In genomic region chr16:31933751-31934549, GRCm38 (mm10) we compare ENCODE assay signal across 8 mouse cellular contexts. TPM values are rescaled to one million over a fixed set of nuclear protein-coding genes. Genes with fewer than 3 reads are reported as not detected.
A peak's percentile ranks its signal among the peaks of the same experiment; 100 is the strongest.
DNase-seq lines count a peak whose midpoint lies in the region; ATAC-seq and TF ChIP-seq lines count a peak whose summit lies in the region.

Pigz (plus strand) TSS chr16:31933851.

- no peak for TF ChIP-seq CTCF in MEL (IDR thresholded peaks at IDR 0.05 in 2 of 3, conservative IDR thresholded peaks at IDR 0.05 in 1 of 3; ENCODE audit: control insufficient read depth in 1 of 3, insufficient read depth in 1 of 3, low read depth in 2 of 3, low read length in 3 of 3, poor library complexity in 1 of 3, severe bottlenecking in 1 of 3)
- TF ChIP-seq CTCF in bone marrow macrophage, adult 2 months (IDR thresholded peaks at IDR 0.05; ENCODE audit: low read depth, low read length), result no peak
- TF ChIP-seq CTCF in lung, embryonic 14.5 days (IDR thresholded peaks at IDR 0.05; ENCODE audit: low read depth), result no peak

- peaks cover 0 to 6% of the 10 kb centered on the region in 2 experiments; a peak in 1 of 4 replicates for H3K4me1 ChIP-seq in MEL (ENCODE audit: control insufficient read depth in 1 of 2, insufficient read depth in 2 of 2, low read length in 2 of 2)
- H3K4me1 ChIP-seq in bone marrow macrophage, adult 2 months (ENCODE audit: control insufficient read depth, insufficient read depth, low read length), result peaks cover 39% of the 10 kb centered on the region
- peaks cover 9% of the 10 kb centered on the region for H3K4me1 ChIP-seq in forebrain, embryonic 14.5 days (ENCODE audit: control insufficient read depth, insufficient read depth, low read length)
- H3K4me1 ChIP-seq in lung, embryonic 14.5 days (ENCODE audit: insufficient read depth), result 0 out of 2 replicates have a peak, but pooled peaks cover 2% of the 10 kb centered on the region

- no peaks in the 10 kb centered on the region for H3K27me3 ChIP-seq in MEL (ENCODE audit: control insufficient read depth in 1 of 2, insufficient read depth in 2 of 2, low read length in 2 of 2)
- peaks cover 5% of the 10 kb centered on the region for H3K27me3 ChIP-seq in forebrain, embryonic 14.5 days (replicated peaks; ENCODE audit: control insufficient read depth, insufficient read depth, low read length)
- peaks cover 41% of the 10 kb centered on the region for H3K27me3 ChIP-seq in lung, embryonic 14.5 days (ENCODE audit: insufficient read depth, low read length)

- no peaks in the 10 kb centered on the region for H3K36me3 ChIP-seq in MEL (ENCODE audit: control insufficient read depth in 1 of 2, insufficient read depth in 2 of 2, low read length in 2 of 2)
- H3K36me3 ChIP-seq in forebrain, embryonic 14.5 days (ENCODE audit: control insufficient read depth, insufficient read depth, low read length), result no peaks in the 10 kb centered on the region
- no peaks in the 10 kb centered on the region for H3K36me3 ChIP-seq in lung, embryonic 14.5 days (ENCODE audit: insufficient read depth)

- WGBS in forebrain, embryonic 14.5 days, result 3% methylated on average over 41 of the region's 42 CpGs
- WGBS in lung, embryonic 14.5 days, result 8% methylated on average over 42 of the region's 42 CpGs

- TF ChIP-seq RAD21 in MEL (IDR thresholded peaks at IDR 0.05; ENCODE audit: low read depth, low read length), result no peak

- H3K4me2 ChIP-seq in forebrain, embryonic 14.5 days (ENCODE audit: low read length), result peak within 1 kb of the TSS; percentile 83
- H3K4me2 ChIP-seq in lung, embryonic 14.5 days, result peak within 1 kb of the TSS; percentile 90

- H3K27ac ChIP-seq in MEL (ENCODE audit: control insufficient read depth, low read depth, low read length), result no peak within 1 kb of the TSS
- H3K27ac ChIP-seq in bone marrow macrophage, adult 2 months (ENCODE audit: insufficient read depth, low read depth, low read length), result peak within 1 kb of the TSS; percentile 19
- peak within 1 kb of the TSS; percentile 93 for H3K27ac ChIP-seq in forebrain, embryonic 14.5 days (ENCODE audit: low read depth, low read length)
- H3K27ac ChIP-seq in lung, embryonic 14.5 days (ENCODE audit: low read depth), result no peak within 1 kb of the TSS

- intact Hi-C loops in heart, postnatal 25 days (cut with DNase I), result no loop called here

- TF ChIP-seq POLR2A in MEL (IDR thresholded peaks at IDR 0.05; ENCODE audit: control insufficient read depth in 1 of 2, insufficient read depth in 1 of 2, low read depth in 1 of 2, low read length in 2 of 2, poor library complexity in 1 of 2), result no peak
- TF ChIP-seq POLR2A in bone marrow macrophage, adult 2 months (IDR thresholded peaks at IDR 0.05; ENCODE audit: borderline replicate concordance, low read depth, low read length), result no peak

- ATAC-seq in forebrain, embryonic 14.5 days, result peak; percentile 25
- ATAC-seq in lung, embryonic 14.5 days (ENCODE audit: insufficient read depth), result no peak

- H3K79me2 ChIP-seq in MEL (ENCODE audit: control insufficient read depth, insufficient read depth, low read length, poor library complexity), result no peaks in the 10 kb centered on the region

- no peak for DNase-seq in MEL (ENCODE audit: low read depth, low spot score)
- DNase-seq in forebrain, embryonic 14.5 days (ENCODE audit: low spot score), result peak; percentile 65
- DNase-seq in heart, postnatal 25 days (ENCODE audit: low spot score), result peak; percentile 21
- peak in 1 of 2 experiments; percentile 60 for DNase-seq in layer of hippocampus, adult 18-20 months (ENCODE audit: low spot score in 2 of 2)
- no peak for DNase-seq in lung, embryonic 14.5 days
- DNase-seq in right cerebral cortex, adult 2 months (ENCODE audit: low spot score in 2 of 2), result peak; percentile 52 to 57
- no peak for DNase-seq in yolk sac, embryonic 10.5 days (ENCODE audit: low spot score)

- H3K9ac ChIP-seq in MEL (ENCODE audit: control insufficient read depth, low read depth, low read length, poor library complexity, severe bottlenecking), result peak within 1 kb of the TSS; percentile 39
- H3K9ac ChIP-seq in forebrain, embryonic 14.5 days (ENCODE audit: low read length), result peak within 1 kb of the TSS; percentile 70
- peak within 1 kb of the TSS; percentile 51 for H3K9ac ChIP-seq in lung, embryonic 14.5 days

- no peaks in the 10 kb centered on the region for H3K9me3 ChIP-seq in MEL (replicated peaks; ENCODE audit: insufficient read depth, low read length)
- no peaks in the 10 kb centered on the region for H3K9me3 ChIP-seq in forebrain, embryonic 14.5 days (replicated peaks; ENCODE audit: control insufficient read depth, low read length)
- H3K9me3 ChIP-seq in lung, embryonic 14.5 days (ENCODE audit: low read depth, low read length), result no peaks in the 10 kb centered on the region

- H3K4me3 ChIP-seq in MEL (ENCODE audit: control insufficient read depth in 1 of 2, insufficient read depth in 1 of 2, low read depth in 2 of 2, low read length in 2 of 2), result peak within 1 kb of the TSS; percentile 49 to 71
- peak within 1 kb of the TSS; percentile 66 for H3K4me3 ChIP-seq in bone marrow macrophage, adult 2 months (ENCODE audit: insufficient read depth, low read length)
- peak within 1 kb of the TSS; percentile 38 for H3K4me3 ChIP-seq in forebrain, embryonic 14.5 days (ENCODE audit: low read depth, low read length)
- peak within 1 kb of the TSS; percentile 51 for H3K4me3 ChIP-seq in lung, embryonic 14.5 days (ENCODE audit: low read depth, low read length)

- no peak for TF ChIP-seq EP300 in MEL (IDR thresholded peaks at IDR 0.05; ENCODE audit: low read depth in 1 of 2, low read length in 2 of 2)

TF ChIP-seq in MEL, 35 proteins besides CTCF, POLR2A, EP300 and RAD21:
- TF ChIP-seq GATA1 (IDR thresholded peaks at IDR 0.05; ENCODE audit: low read depth, low read length) (no peak), MYC (IDR thresholded peaks at IDR 0.05; ENCODE audit: low read depth, low read length) (no peak), ELF1 (IDR thresholded peaks at IDR 0.05; ENCODE audit: low read depth, low read length) (no peak), MAZ (IDR thresholded peaks at IDR 0.05; ENCODE audit: low read depth, low read length) (no peak), USF2 (IDR thresholded peaks at IDR 0.05; ENCODE audit: borderline replicate concordance in 1 of 2, insufficient read depth in 1 of 2, low read depth in 1 of 2, low read length in 2 of 2) (no peak), RCOR1 (IDR thresholded peaks at IDR 0.05; ENCODE audit: low read depth, low read length) (no peak), KAT2A (conservative IDR thresholded peaks at IDR 0.05; ENCODE audit: low read depth, low read length) (no peak), ZKSCAN1 (IDR thresholded peaks at IDR 0.05; ENCODE audit: low read depth, low read length) (no peak), CHD1 (IDR thresholded peaks at IDR 0.05; ENCODE audit: low read depth, low read length) (no peak), UBTF (IDR thresholded peaks at IDR 0.05; ENCODE audit: borderline replicate concordance, insufficient read depth, low read depth, low read length) (no peak), SIN3A (IDR thresholded peaks at IDR 0.05; ENCODE audit: low read length) (no peak), NRF1 (IDR thresholded peaks at IDR 0.05; ENCODE audit: insufficient read depth, low read depth, low read length, poor library complexity, severe bottlenecking) (no peak)

RNA-seq across cellular contexts. Expression of gene Pigz, which starts in this region (rescaled TPM):
- 0.23 and 0.26 TPM in 2 replicates for total RNA-seq in MEL (2012; rRNA removed)
- under 1 TPM in 1 of 2 experiments, not detected in 1; 0.28 TPM for polyA plus RNA-seq in MEL (2012; ENCODE audit: insufficient read depth in 1 of 2, insufficient read length in 2 of 2, low read depth in 1 of 2, low replicate concordance in 2 of 2, missing spikeins in 1 of 2)
- polyA plus RNA-seq in bone marrow macrophage, adult 2 months (2012; ENCODE audit: insufficient read depth, insufficient read length, missing spikeins), result 12.2 and 12.6 TPM in 2 replicates
- 0.91 and 2.2 TPM in 2 replicates for polyA plus RNA-seq in forebrain, embryonic 14.5 days (2014; fragmentation: Nextera tagmentation; extraction: Ambion mirVana)
- 1 to 10 TPM; 1.7 to 3.3 TPM for total RNA-seq in heart, postnatal 25 days (2021)
- total RNA-seq in layer of hippocampus, adult 18-20 months (2021), result 10 to 100 TPM; 19.4 to 23.3 TPM
- polyA plus RNA-seq in lung, embryonic 14.5 days (2014; fragmentation: Nextera tagmentation; extraction: Ambion mirVana), result 0.42 and 0.43 TPM in 2 replicates

Comparison
In these comparisons a context has a peak if more than half of its experiments do, and no peak if none do; other contexts are left out.
1. RNA of gene Pigz (total RNA-seq): 19.4 to 23.3 TPM in layer of hippocampus, adult 18-20 months; 1.7 to 3.3 TPM in heart, postnatal 25 days and 0.23 to 0.26 TPM in MEL; every median in the first group is over 4 times any median in the second.
2. DNase-seq: peak in forebrain, embryonic 14.5 days (single experiment), heart, postnatal 25 days (single experiment) and right cerebral cortex, adult 2 months (2 of 2); none in MEL (single experiment), lung, embryonic 14.5 days (single experiment) and yolk sac, embryonic 10.5 days (single experiment).
3. H3K27ac ChIP-seq: peak in bone marrow macrophage, adult 2 months (single experiment) and forebrain, embryonic 14.5 days (single experiment); none in MEL (single experiment) and lung, embryonic 14.5 days (single experiment).
4. Peak in every context shown above with its lines, with median percentiles within 50 percentile points of each other: H3K4me3 ChIP-seq and H3K9ac ChIP-seq.